Mouse (Mus musculus): ENCODE measurements around the gene Ess2. TPM values are rescaled to one million over a fixed set of nuclear protein-coding genes. Genes with fewer than 3 reads are reported as not detected.

The Ess2 gene
- polyA plus RNA-seq, 1 experiment from 2014 or later = 29.8 TPM

GRCm38 (mm10) chr16:17884116-17884515, 27.0 kb downstream of the Ess2 start:
- Histone ChIP-seq H3K36me3 (ENCODE audit: control insufficient read depth, insufficient read depth, low read length) (0 out of 2 replicates have a peak, but pooled peaks cover 2% of the 10 kb centered on the region), H3K27me3 (ENCODE audit: control insufficient read depth, insufficient read depth, low read length) (no peaks in the 10 kb centered on the region), H3K4me1 (ENCODE audit: control insufficient read depth, insufficient read depth, low read length) (peaks cover 7% of the 10 kb centered on the region; the same call in 1 of the 2 replicates), H3K9me3 (replicated peaks; ENCODE audit: control insufficient read depth, low read length) (no peaks in the 10 kb centered on the region), H3K9ac (ENCODE audit: low read depth, low read length) (no peak overlapping the region), H3K4me3 (ENCODE audit: low read depth, low read length) (no peak overlapping the region), H3K27ac (ENCODE audit: low read depth, low read length) (no peak overlapping the region), H3K4me2 (no peak overlapping the region)
- WGBS (ENCODE audit: insufficient replicate concordance) = 54% methylated on average over 6 of the region's 6 CpGs
- ATAC-seq (replicated peaks; ENCODE audit: insufficient number of reproducible peaks, low FRiP score, low TSS enrichment) = no peak

GRCm38 (mm10) chr16:17882196-17882595, 29.0 kb downstream of the Ess2 start:
- no peak overlapping the region for H3K4me3 ChIP-seq (ENCODE audit: low read depth, low read length)
- ATAC-seq (replicated peaks; ENCODE audit: insufficient number of reproducible peaks, low FRiP score, low TSS enrichment) = no peak
- peaks cover 7% of the 10 kb centered on the region; the same call in 1 of the 2 replicates for H3K4me1 ChIP-seq (ENCODE audit: control insufficient read depth, insufficient read depth, low read length)
- H3K4me2 ChIP-seq = no peak overlapping the region
- H3K9ac ChIP-seq (ENCODE audit: low read depth, low read length) = no peak overlapping the region
- H3K36me3 ChIP-seq (ENCODE audit: control insufficient read depth, insufficient read depth, low read length) = 0 out of 2 replicates have a peak, but pooled peaks cover 2% of the 10 kb centered on the region
- no peaks in the 10 kb centered on the region for H3K9me3 ChIP-seq (replicated peaks; ENCODE audit: control insufficient read depth, low read length)
- no peaks in the 10 kb centered on the region for H3K27me3 ChIP-seq (ENCODE audit: control insufficient read depth, insufficient read depth, low read length)
- H3K27ac ChIP-seq (ENCODE audit: low read depth, low read length) = no peak overlapping the region

- WGBS (ENCODE audit: insufficient replicate concordance) = 83% methylated on average over 4 of the region's 4 CpGs
- H3K36me3 ChIP-seq (ENCODE audit: control insufficient read depth, insufficient read depth, low read length) = 0 out of 2 replicates have a peak, but pooled peaks cover 2% of the 10 kb centered on the region
- no peak for ATAC-seq (replicated peaks; ENCODE audit: insufficient number of reproducible peaks, low FRiP score, low TSS enrichment)
- no peak overlapping the region for H3K9ac ChIP-seq (ENCODE audit: low read depth, low read length)
- no peaks in the 10 kb centered on the region for H3K9me3 ChIP-seq (replicated peaks; ENCODE audit: control insufficient read depth, low read length)
- no peak overlapping the region for H3K4me2 ChIP-seq
- no peak overlapping the region for H3K27ac ChIP-seq (ENCODE audit: low read depth, low read length)
- H3K4me1 ChIP-seq (ENCODE audit: control insufficient read depth, insufficient read depth, low read length) = peaks cover 14% of the 10 kb centered on the region
- no peak overlapping the region for H3K4me3 ChIP-seq (ENCODE audit: low read depth, low read length)
- no peaks in the 10 kb centered on the region for H3K27me3 ChIP-seq (ENCODE audit: control insufficient read depth, insufficient read depth, low read length)
These were observed 31.6 kb downstream of the Ess2 start for GRCm38 (mm10) chr16:17879571-17879970.

GRCm38 (mm10) chr16:17876096-17876495, 35.1 kb downstream of the Ess2 start:
- Histone ChIP-seq H3K4me2 (no peak overlapping the region), H3K27ac (ENCODE audit: low read depth, low read length) (no peak overlapping the region), H3K9ac (ENCODE audit: low read depth, low read length) (no peak overlapping the region), H3K4me3 (ENCODE audit: low read depth, low read length) (no peak overlapping the region), H3K27me3 (ENCODE audit: control insufficient read depth, insufficient read depth, low read length) (no peaks in the 10 kb centered on the region), H3K9me3 (replicated peaks; ENCODE audit: control insufficient read depth, low read length) (no peaks in the 10 kb centered on the region), H3K4me1 (ENCODE audit: control insufficient read depth, insufficient read depth, low read length) (peaks cover 39% of the 10 kb centered on the region), H3K36me3 (ENCODE audit: control insufficient read depth, insufficient read depth, low read length) (no peaks in the 10 kb centered on the region)
- no peak for ATAC-seq (replicated peaks; ENCODE audit: insufficient number of reproducible peaks, low FRiP score, low TSS enrichment)
- 85% methylated on average over 1 of the region's 1 CpGs for WGBS (ENCODE audit: insufficient replicate concordance)

- no peaks in the 10 kb centered on the region for H3K27me3 ChIP-seq (ENCODE audit: control insufficient read depth, insufficient read depth, low read length)
- H3K4me3 ChIP-seq (ENCODE audit: low read depth, low read length) = no peak overlapping the region
- no peaks in the 10 kb centered on the region for H3K9me3 ChIP-seq (replicated peaks; ENCODE audit: control insufficient read depth, low read length)
- WGBS (ENCODE audit: insufficient replicate concordance) = 36% methylated on average over 4 of the region's 4 CpGs
- peaks cover 39% of the 10 kb centered on the region for H3K4me1 ChIP-seq (ENCODE audit: control insufficient read depth, insufficient read depth, low read length)
- H3K4me2 ChIP-seq = no peak overlapping the region
- H3K27ac ChIP-seq (ENCODE audit: low read depth, low read length) = peak overlapping the region; percentile 51
- no peak overlapping the region for H3K9ac ChIP-seq (ENCODE audit: low read depth, low read length)
- no peak for ATAC-seq (replicated peaks; ENCODE audit: insufficient number of reproducible peaks, low FRiP score, low TSS enrichment)
- 0 out of 2 replicates have a peak, but pooled peaks cover under 1% of the 10 kb centered on the region for H3K36me3 ChIP-seq (ENCODE audit: control insufficient read depth, insufficient read depth, low read length)
These were observed 36.0 kb downstream of the Ess2 start for GRCm38 (mm10) chr16:17875174-17875573.

- no peak for ATAC-seq (replicated peaks; ENCODE audit: insufficient number of reproducible peaks, low FRiP score, low TSS enrichment)
- H3K4me3 ChIP-seq (ENCODE audit: low read depth, low read length) = no peak overlapping the region
- H3K27me3 ChIP-seq (ENCODE audit: control insufficient read depth, insufficient read depth, low read length) = no peaks in the 10 kb centered on the region
- H3K9me3 ChIP-seq (replicated peaks; ENCODE audit: control insufficient read depth, low read length) = no peaks in the 10 kb centered on the region
- H3K27ac ChIP-seq (ENCODE audit: low read depth, low read length) = peak overlapping the region; percentile 43; the same call in 1 of the 2 replicates
- H3K4me1 ChIP-seq (ENCODE audit: control insufficient read depth, insufficient read depth, low read length) = peaks cover 39% of the 10 kb centered on the region
- H3K4me2 ChIP-seq = no peak overlapping the region
- no peak overlapping the region for H3K9ac ChIP-seq (ENCODE audit: low read depth, low read length)
- 0 out of 2 replicates have a peak, but pooled peaks cover 3% of the 10 kb centered on the region for H3K36me3 ChIP-seq (ENCODE audit: control insufficient read depth, insufficient read depth, low read length)
- 13% methylated on average over 4 of the region's 4 CpGs for WGBS (ENCODE audit: insufficient replicate concordance)
These were observed 38.2 kb downstream of the Ess2 start for GRCm38 (mm10) chr16:17872995-17873394.

GRCm38 (mm10) chr16:17871248-17871647, 39.9 kb downstream of the Ess2 start:
- Histone ChIP-seq H3K9ac (ENCODE audit: low read depth, low read length) (no peak overlapping the region), H3K9me3 (replicated peaks; ENCODE audit: control insufficient read depth, low read length) (no peaks in the 10 kb centered on the region), H3K4me2 (no peak overlapping the region), H3K4me1 (ENCODE audit: control insufficient read depth, insufficient read depth, low read length) (peaks cover 39% of the 10 kb centered on the region), H3K27ac (ENCODE audit: low read depth, low read length) (no peak overlapping the region), H3K27me3 (ENCODE audit: control insufficient read depth, insufficient read depth, low read length) (no peaks in the 10 kb centered on the region), H3K4me3 (ENCODE audit: low read depth, low read length) (no peak overlapping the region), H3K36me3 (ENCODE audit: control insufficient read depth, insufficient read depth, low read length) (0 out of 2 replicates have a peak, but pooled peaks cover 3% of the 10 kb centered on the region)
- WGBS (ENCODE audit: insufficient replicate concordance) = 34% methylated on average over 5 of the region's 5 CpGs
- no peak for ATAC-seq (replicated peaks; ENCODE audit: insufficient number of reproducible peaks, low FRiP score, low TSS enrichment)

GRCm38 (mm10) chr16:17865770-17866169, 45.4 kb downstream of the Ess2 start:
- H3K4me2 ChIP-seq = no peak overlapping the region
- H3K27ac ChIP-seq (ENCODE audit: low read depth, low read length) = no peak overlapping the region
- 0 out of 2 replicates have a peak, but pooled peaks cover 3% of the 10 kb centered on the region for H3K36me3 ChIP-seq (ENCODE audit: control insufficient read depth, insufficient read depth, low read length)
- no peak overlapping the region for H3K9ac ChIP-seq (ENCODE audit: low read depth, low read length)
- no peak for ATAC-seq (replicated peaks; ENCODE audit: insufficient number of reproducible peaks, low FRiP score, low TSS enrichment)
- no peak overlapping the region for H3K4me3 ChIP-seq (ENCODE audit: low read depth, low read length)
- no peaks in the 10 kb centered on the region for H3K27me3 ChIP-seq (ENCODE audit: control insufficient read depth, insufficient read depth, low read length)
- 76% methylated on average over 6 of the region's 6 CpGs for WGBS (ENCODE audit: insufficient replicate concordance)
- no peaks in the 10 kb centered on the region for H3K9me3 ChIP-seq (replicated peaks; ENCODE audit: control insufficient read depth, low read length)
- H3K4me1 ChIP-seq (ENCODE audit: control insufficient read depth, insufficient read depth, low read length) = no peaks in the 10 kb centered on the region

- 87% methylated on average over 2 of the region's 2 CpGs for WGBS (ENCODE audit: insufficient replicate concordance)
- no peak overlapping the region for H3K27ac ChIP-seq (ENCODE audit: low read depth, low read length)
- no peak overlapping the region for H3K4me2 ChIP-seq
- H3K9me3 ChIP-seq (replicated peaks; ENCODE audit: control insufficient read depth, low read length) = no peaks in the 10 kb centered on the region
- 0 out of 2 replicates have a peak, but pooled peaks cover 3% of the 10 kb centered on the region for H3K36me3 ChIP-seq (ENCODE audit: control insufficient read depth, insufficient read depth, low read length)
- H3K9ac ChIP-seq (ENCODE audit: low read depth, low read length) = no peak overlapping the region
- no peaks in the 10 kb centered on the region for H3K27me3 ChIP-seq (ENCODE audit: control insufficient read depth, insufficient read depth, low read length)
- no peak overlapping the region for H3K4me3 ChIP-seq (ENCODE audit: low read depth, low read length)
- ATAC-seq (replicated peaks; ENCODE audit: insufficient number of reproducible peaks, low FRiP score, low TSS enrichment) = no peak
- H3K4me1 ChIP-seq (ENCODE audit: control insufficient read depth, insufficient read depth, low read length) = no peaks in the 10 kb centered on the region
These were observed 45.9 kb downstream of the Ess2 start for GRCm38 (mm10) chr16:17865293-17865692.
